Mouse (Mus musculus): ENCODE measurements around the gene Loxl1. TPM values are rescaled to one million over a fixed set of nuclear protein-coding genes. Genes with fewer than 3 reads are reported as not detected.
A peak's percentile ranks its signal among the peaks of the same experiment; 100 is the strongest.
"Not testable (repeated sequence)": the region's sequence is repeated elsewhere in the genome, so short reads cannot be mapped to it uniquely, and the experiment has no call there.

Loxl1 gene
- total RNA-seq, 2 experiments from 2014 or later = 0.11 TPM; not detected in 1

- peak; percentile 91 for ATAC-seq (ENCODE audit: poor library complexity, severe bottlenecking)
Measured at GRCm38 (mm10) chr9:58253033-58253804, 59.8 kb downstream of the Loxl1 start, which contains the start of gene Stoml1. Gene Stoml1, plus strand, starts transcription at chr9:58253164.

GRCm38 (mm10) chr9:58250730-58251129 is 62.3 kb downstream of the Loxl1 start:
- ATAC-seq (ENCODE audit: poor library complexity, severe bottlenecking) = not testable (repeated sequence)

DNA sequence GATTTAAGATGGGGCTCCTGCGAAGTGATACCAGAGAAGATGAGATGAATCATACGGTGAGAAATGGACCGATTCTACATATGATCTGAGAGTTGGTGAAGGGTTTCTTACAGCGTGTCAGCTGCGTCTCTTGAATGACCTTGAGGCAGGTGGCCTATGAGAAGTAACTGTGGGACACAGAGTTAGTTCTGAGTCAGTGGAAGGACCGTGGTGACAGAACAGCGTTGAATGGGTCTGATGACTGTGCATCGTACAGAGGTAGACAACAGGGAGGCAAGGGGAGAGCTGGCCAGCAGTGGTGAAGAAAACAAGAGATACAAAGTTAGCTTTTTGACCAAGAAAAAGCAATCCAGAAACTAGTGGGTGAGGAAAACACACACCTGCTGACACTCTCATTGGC is 62.7 kb downstream of the Loxl1 start:
- ATAC-seq (ENCODE audit: poor library complexity, severe bottlenecking) = no peak

DNA sequence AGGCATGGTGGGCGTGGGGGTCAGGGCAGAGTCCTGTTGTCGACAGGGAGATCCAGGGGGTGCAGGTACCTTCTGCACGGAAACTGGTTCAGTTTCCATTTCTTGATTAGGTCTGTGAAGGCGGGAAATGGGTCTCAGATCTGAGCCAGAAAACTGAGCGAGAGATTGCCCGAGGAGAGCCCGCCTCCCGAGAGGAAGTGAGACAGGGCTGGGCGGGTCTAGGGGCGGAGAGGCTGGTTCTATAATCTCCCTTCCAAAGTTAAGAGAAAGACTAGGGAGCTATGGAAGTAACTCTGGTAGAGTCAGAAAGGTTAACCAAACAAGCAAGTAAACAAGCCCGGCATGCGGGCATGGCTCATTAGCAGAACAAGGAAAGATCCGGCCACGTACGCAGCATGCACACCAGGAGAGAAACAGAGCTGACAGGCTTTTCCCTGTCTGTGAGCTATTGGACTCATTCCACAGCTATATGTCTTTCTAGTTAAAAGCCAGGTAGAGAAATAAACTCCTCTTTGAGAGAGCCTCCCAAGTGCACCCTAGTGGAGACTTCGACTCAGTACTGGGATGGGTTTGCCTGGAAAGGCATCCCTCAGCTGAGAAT is 63.3 kb downstream of the Loxl1 start, which contains the start of gene Pml:
Pml (minus strand) TSS at position 195 of the 601 bp plus-strand sequence.
- peak; percentile 46 for ATAC-seq (ENCODE audit: poor library complexity, severe bottlenecking)

DNA sequence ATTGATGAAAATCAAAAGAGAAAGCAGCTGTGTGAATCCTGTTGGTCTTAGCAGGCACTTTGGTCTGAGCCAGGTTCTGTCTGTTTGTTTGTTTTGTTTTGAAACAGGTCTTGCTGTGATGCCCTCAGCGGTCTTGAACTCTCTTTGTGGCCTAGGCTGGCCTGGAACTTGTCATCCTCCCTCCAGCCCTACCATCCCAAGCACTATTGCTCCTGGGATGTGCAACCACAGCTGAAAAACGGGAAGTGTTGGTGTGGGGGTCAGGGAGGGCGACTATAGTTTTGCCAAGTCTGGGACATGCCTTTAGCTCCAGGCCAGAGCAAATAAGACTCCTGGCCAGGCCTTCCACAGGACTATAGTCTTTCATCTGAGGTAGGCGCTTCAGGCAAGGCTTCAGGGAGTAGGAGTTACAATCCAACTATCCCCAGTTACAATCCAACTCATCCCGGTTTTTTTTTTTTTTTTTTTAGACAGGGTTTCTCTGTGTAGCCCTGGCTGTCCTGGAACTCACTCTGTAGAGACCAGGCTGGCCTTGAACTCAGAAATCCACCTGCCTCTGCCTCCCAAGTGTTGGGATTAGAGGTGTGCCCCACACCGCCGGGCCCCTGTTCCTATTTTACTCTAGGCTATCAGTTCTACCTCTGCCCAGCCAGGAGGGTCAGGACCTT is 64.1 kb downstream of the Loxl1 start:
- no peak for ATAC-seq (ENCODE audit: poor library complexity, severe bottlenecking)

- peak; percentile 81 for ATAC-seq (ENCODE audit: poor library complexity, severe bottlenecking)
Measured at GRCm38 (mm10) chr9:58247064-58247759, 65.8 kb downstream of the Loxl1 start.

GRCm38 (mm10) chr9:58246083-58246591 is 66.8 kb downstream of the Loxl1 start:
- ATAC-seq (ENCODE audit: poor library complexity, severe bottlenecking) = peak; percentile 69

DNA sequence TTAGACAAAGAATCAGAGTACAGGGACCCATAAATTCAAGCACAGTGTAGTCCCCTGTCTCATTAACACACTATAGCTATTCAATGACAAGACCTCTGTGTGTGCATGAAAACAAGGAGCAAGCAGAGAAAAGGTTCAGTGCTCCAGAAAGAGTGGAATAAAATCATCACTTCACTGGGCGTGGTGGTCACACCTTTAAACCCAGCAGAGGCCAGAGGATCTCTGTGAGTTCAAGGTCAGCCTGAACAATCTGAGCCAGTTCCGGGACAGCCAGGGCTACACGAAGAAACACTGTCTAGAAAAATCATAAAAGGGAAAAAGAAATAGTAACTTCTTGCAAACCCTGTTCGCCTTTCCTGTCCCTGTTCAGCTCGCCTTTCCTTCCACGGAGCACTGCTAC is 69.3 kb downstream of the Loxl1 start:
- no peak for ATAC-seq (ENCODE audit: poor library complexity, severe bottlenecking)

DNA sequence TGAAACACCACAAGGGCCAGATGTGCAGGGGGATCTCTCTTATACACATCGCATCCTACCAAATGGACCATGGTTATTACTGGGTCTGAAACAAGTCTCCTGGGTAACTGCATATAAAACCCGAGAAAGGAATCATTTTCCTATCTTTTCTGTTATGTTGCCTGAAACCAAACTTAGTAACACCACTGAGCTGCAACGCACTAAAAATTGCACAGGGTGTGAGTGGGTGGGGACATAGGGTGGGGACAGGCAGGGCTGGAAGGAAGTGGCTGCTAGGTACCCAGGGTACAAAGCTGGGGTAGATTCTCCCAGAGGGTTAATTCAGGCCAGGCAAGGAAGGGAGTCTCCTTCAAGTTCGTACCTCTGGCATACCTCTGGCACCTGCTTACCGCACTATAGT is 70.3 kb downstream of the Loxl1 start:
- ATAC-seq (ENCODE audit: poor library complexity, severe bottlenecking) = no peak

DNA sequence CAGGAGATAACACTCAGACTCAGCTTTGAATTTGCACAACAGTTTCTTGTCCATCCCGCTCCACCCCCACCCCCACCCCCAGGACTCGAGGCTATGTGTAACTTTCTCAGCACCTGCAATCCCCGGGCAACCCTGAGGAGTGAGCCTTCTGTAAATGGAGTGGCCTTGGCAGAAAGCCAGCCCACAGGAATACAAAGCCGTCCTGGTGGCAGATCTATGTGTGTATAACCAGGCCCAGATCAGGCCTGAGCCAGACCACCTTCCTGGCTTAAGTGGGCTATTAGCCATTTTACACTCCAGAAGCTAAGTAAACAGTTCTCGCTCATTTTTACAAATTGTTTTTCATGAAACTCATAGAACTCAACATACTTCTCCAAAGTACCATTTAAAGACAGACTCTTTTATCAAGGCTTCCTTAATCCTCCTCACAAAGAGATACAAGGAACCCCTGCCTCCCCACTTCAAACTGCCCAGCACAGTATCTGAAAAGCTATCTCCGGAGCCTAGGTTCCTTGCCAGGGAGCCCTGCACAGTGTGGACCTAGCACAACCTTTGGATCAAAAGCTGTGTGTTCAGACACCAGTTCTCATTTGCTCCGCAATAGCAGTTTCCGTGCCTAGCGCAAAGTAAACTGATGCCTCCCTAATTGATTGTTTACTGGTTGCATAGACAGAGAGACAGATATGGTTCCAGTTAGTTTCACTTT is 71.1 kb downstream of the Loxl1 start:
- ATAC-seq (ENCODE audit: poor library complexity, severe bottlenecking) = no peak

Other genes with a start within 250 kb of the Loxl1 start
- gene Stra6, start 249.4 kb downstream of the Loxl1 start, total RNA-seq (2015) = not detected in 2 replicates
- not detected in 2 replicates for gene Stra6, start 249.4 kb downstream of the Loxl1 start, total RNA-seq (2017)
- gene Ccdc33, start 194.4 kb downstream of the Loxl1 start, total RNA-seq (2015) = not detected in 2 replicates
- not detected in 2 replicates for gene Ccdc33, start 194.4 kb downstream of the Loxl1 start, total RNA-seq (2017)
- 0.16 and 0.33 TPM in 2 replicates for gene Islr, start 108.9 kb downstream of the Loxl1 start, total RNA-seq (2015)
- not detected in 2 replicates for gene Islr, start 108.9 kb downstream of the Loxl1 start, total RNA-seq (2017)
- not detected in 2 replicates for gene Islr2, start 108.9 kb downstream of the Loxl1 start, total RNA-seq (2015)
- gene Islr2, start 108.9 kb downstream of the Loxl1 start, total RNA-seq (2017) = not detected in 2 replicates
- 37.7 and 41.3 TPM in 2 replicates for gene Pml, start 63.4 kb downstream of the Loxl1 start, total RNA-seq (2015)
- 15.5 and 17.4 TPM in 2 replicates for gene Pml, start 63.4 kb downstream of the Loxl1 start, total RNA-seq (2017)
- gene Stoml1, start 60.0 kb downstream of the Loxl1 start, total RNA-seq (2015) = 5.8 and 6.1 TPM in 2 replicates
- gene Stoml1, start 60.0 kb downstream of the Loxl1 start, total RNA-seq (2017) = 9.4 and 11.9 TPM in 2 replicates
- gene Tbc1d21, start 57.3 kb upstream of the Loxl1 start, total RNA-seq (2015) = not detected in 2 replicates
- gene Tbc1d21, start 57.3 kb upstream of the Loxl1 start, total RNA-seq (2017) = not detected in 2 replicates
- gene Insyn1, start 175.4 kb upstream of the Loxl1 start, total RNA-seq (2015) = not detected in 2 replicates
- not detected in 2 replicates for gene Insyn1, start 175.4 kb upstream of the Loxl1 start, total RNA-seq (2017)
- 0.11 and 0.40 TPM in 2 replicates for gene Cd276, start 242.3 kb upstream of the Loxl1 start, total RNA-seq (2015)
- 0.12 and 0.40 TPM in 2 replicates for gene Cd276, start 242.3 kb upstream of the Loxl1 start, total RNA-seq (2017)

Data from megakaryocyte, adult 5-6 weeks (primary cell).